Mouse (Mus musculus) midbrain, embryonic 14.5 days (tissue): ENCODE measurements at regions not wholly inside any gene's neighbourhood (a gene's known extent, or its start where the extent isn't known, plus 50 kb on each side); places are given as distances from the start of the nearest gene placed in this dataset.
A peak's percentile ranks its signal among the peaks of the same experiment; 100 is the strongest.

ENCODE experiments used
- ATAC-seq: fragments of 200-750 bp; cut with Nextera tagmentation; 2 replicates; pipeline ENCODE4 v1.8.0; 2017; ENCODE audit warnings: moderate number of reproducible peaks, moderate library complexity; ENCODE audit not compliant: low FRiP score, low TSS enrichment
- DNase-seq: peaks from one replicate; pipeline ENCODE4 v3.0.0-alpha.2; 2015
- H3K27ac ChIP-seq: fragments of 300-500 bp; sonication (generic); replicated peaks from 2 replicates; pipeline ENCODE4 v1.5.1; 2014; ENCODE audit warnings: mild to moderate bottlenecking, low read depth, low read length, moderate library complexity
- H3K27me3 ChIP-seq: fragments of 300-500 bp; sonication (generic); 2 replicates; pipeline ENCODE4 v1.6.1; 2014; ENCODE audit warnings: low read length, control low read depth, mixed read lengths; ENCODE audit not compliant: control insufficient read depth, insufficient read depth
- H3K36me3 ChIP-seq: fragments of 300-500 bp; sonication (generic); 2 replicates; pipeline ENCODE4 v1.6.1; 2014; ENCODE audit warnings: low read length, control low read depth; ENCODE audit not compliant: control insufficient read depth, insufficient read depth
- H3K4me1 ChIP-seq: fragments of 300-500 bp; sonication (generic); 2 replicates; pipeline ENCODE4 v1.6.1; 2014; ENCODE audit warnings: mild to moderate bottlenecking, antibody characterized with exemption, low read length, control low read depth; ENCODE audit not compliant: control insufficient read depth, insufficient read depth
- H3K4me2 ChIP-seq: fragments of 300-500 bp; sonication (generic); 2 replicates; pipeline ENCODE4 v1.6.1; 2014; ENCODE audit warnings: mild to moderate bottlenecking, low read length, moderate library complexity
- H3K4me3 ChIP-seq: fragments of 300-500 bp; sonication (generic); replicated peaks from 2 replicates; pipeline ENCODE4 v1.5.1; 2014; ENCODE audit warnings: low read depth, low read length
- H3K9ac ChIP-seq: fragments of 300-500 bp; sonication (generic); replicated peaks from 2 replicates; pipeline ENCODE4 v1.6.1; 2014; ENCODE audit warnings: mild to moderate bottlenecking, low read length, moderate library complexity
- H3K9me3 ChIP-seq: fragments of 300-500 bp; sonication (generic); 2 replicates; pipeline ENCODE4 v1.6.1; 2016; ENCODE audit warnings: low read length, control low read depth, mixed read lengths; ENCODE audit not compliant: control insufficient read depth
- WGBS: fragments of 180-500 bp; shearing (Covaris S2); extraction: QIAGEN DNeasy Blood & Tissue Kit; methylation state at CpG from one replicate; pipeline ENCODE4 v1.1.7; 2014; 5-methylcytosine and 5-hydroxymethylcytosine counted together

GRCm38 (mm10) chr1:191486766-191487165, 83.7 kb upstream of the Ppp2r5a start:
- Histone ChIP-seq H3K27me3 (no peaks in the 10 kb centered on the region), H3K27ac (no peak overlapping the region), H3K9ac (no peak overlapping the region), H3K4me3 (no peak overlapping the region), H3K9me3 (no peaks in the 10 kb centered on the region), H3K4me2 (no peak overlapping the region), H3K4me1 (no peaks in the 10 kb centered on the region), H3K36me3 (no peaks in the 10 kb centered on the region)
- ATAC-seq (no peak), DNase-seq (no peak)
- 39% methylated on average over 6 of the region's 6 CpGs for WGBS

- H3K27me3 ChIP-seq, result no peaks in the 10 kb centered on the region
- no peak overlapping the region for H3K4me3 ChIP-seq
- WGBS, result 85% methylated on average over 8 of the region's 8 CpGs
- H3K4me2 ChIP-seq, result no peak overlapping the region
- H3K36me3 ChIP-seq, result no peaks in the 10 kb centered on the region
- DNase-seq, result no peak
- no peaks in the 10 kb centered on the region for H3K9me3 ChIP-seq
- no peak overlapping the region for H3K27ac ChIP-seq
- H3K4me1 ChIP-seq, result no peaks in the 10 kb centered on the region
- ATAC-seq, result no peak
- H3K9ac ChIP-seq, result no peak overlapping the region
Measured at GRCm38 (mm10) chr1:191484726-191485425, 81.8 kb upstream of the Ppp2r5a start.

GRCm38 (mm10) chr1:191479906-191480379, 76.9 kb upstream of the Ppp2r5a start:
- H3K27ac ChIP-seq, result no peak overlapping the region
- H3K4me1 ChIP-seq, result no peaks in the 10 kb centered on the region
- 91% methylated on average over 13 of the region's 13 CpGs for WGBS
- ATAC-seq, result no peak
- no peaks in the 10 kb centered on the region for H3K9me3 ChIP-seq
- no peak overlapping the region for H3K9ac ChIP-seq
- H3K4me3 ChIP-seq, result no peak overlapping the region
- no peak overlapping the region for H3K4me2 ChIP-seq
- no peaks in the 10 kb centered on the region for H3K27me3 ChIP-seq
- H3K36me3 ChIP-seq, result no peaks in the 10 kb centered on the region
- DNase-seq, result no peak

GRCm38 (mm10) chr1:191472551-191472950, 69.5 kb upstream of the Ppp2r5a start:
- no peak overlapping the region for H3K9ac ChIP-seq
- no peak for DNase-seq
- no peak overlapping the region for H3K4me3 ChIP-seq
- H3K4me1 ChIP-seq, result peaks cover 13% of the 10 kb centered on the region; the same call in 1 of the 2 replicates
- 91% methylated on average over 5 of the region's 5 CpGs for WGBS
- no peak overlapping the region for H3K27ac ChIP-seq
- no peak for ATAC-seq
- H3K36me3 ChIP-seq, result no peaks in the 10 kb centered on the region
- H3K9me3 ChIP-seq, result no peaks in the 10 kb centered on the region
- no peak overlapping the region for H3K4me2 ChIP-seq
- no peaks in the 10 kb centered on the region for H3K27me3 ChIP-seq

GRCm38 (mm10) chr1:191471489-191471888, 68.4 kb upstream of the Ppp2r5a start:
- ATAC-seq (no peak), DNase-seq (no peak)
- 68% methylated on average over 2 of the region's 2 CpGs for WGBS
- H3K4me3 ChIP-seq, result no peak overlapping the region
- peaks cover 13% of the 10 kb centered on the region; the same call in 1 of the 2 replicates for H3K4me1 ChIP-seq
- H3K36me3 ChIP-seq, result no peaks in the 10 kb centered on the region
- no peak overlapping the region for H3K4me2 ChIP-seq
- no peak overlapping the region for H3K27ac ChIP-seq
- H3K9ac ChIP-seq, result no peak overlapping the region
- H3K27me3 ChIP-seq, result no peaks in the 10 kb centered on the region
- no peaks in the 10 kb centered on the region for H3K9me3 ChIP-seq

GRCm38 (mm10) chr1:191470190-191470985, 67.3 kb upstream of the Ppp2r5a start:
- 28% methylated on average over 13 of the region's 13 CpGs for WGBS
- Histone ChIP-seq H3K4me2 (no peak overlapping the region), H3K27ac (peak overlapping the region; percentile 28; the same call in 1 of the 2 replicates), H3K36me3 (no peaks in the 10 kb centered on the region), H3K9ac (no peak overlapping the region), H3K9me3 (no peaks in the 10 kb centered on the region), H3K4me3 (no peak overlapping the region), H3K27me3 (no peaks in the 10 kb centered on the region), H3K4me1 (peaks cover 13% of the 10 kb centered on the region; the same call in 1 of the 2 replicates)
- no peak for ATAC-seq
- DNase-seq, result peak; percentile 75

GRCm38 (mm10) chr1:191468837-191469529, 65.9 kb upstream of the Ppp2r5a start:
- WGBS, result 47% methylated on average over 4 of the region's 4 CpGs
- ATAC-seq (no peak), DNase-seq (no peak)
- H3K9me3 ChIP-seq, result no peaks in the 10 kb centered on the region
- H3K27me3 ChIP-seq, result no peaks in the 10 kb centered on the region
- 0 out of 2 replicates have a peak overlapping the region, but pooled peaks have one; percentile 2 for H3K27ac ChIP-seq
- H3K4me3 ChIP-seq, result no peak overlapping the region
- no peak overlapping the region for H3K4me2 ChIP-seq
- peaks cover 13% of the 10 kb centered on the region; the same call in 1 of the 2 replicates for H3K4me1 ChIP-seq
- H3K9ac ChIP-seq, result no peak overlapping the region
- H3K36me3 ChIP-seq, result no peaks in the 10 kb centered on the region

- Histone ChIP-seq H3K9ac (no peak overlapping the region), H3K36me3 (no peaks in the 10 kb centered on the region), H3K4me3 (no peak overlapping the region), H3K4me1 (peaks cover 23% of the 10 kb centered on the region), H3K9me3 (no peaks in the 10 kb centered on the region), H3K27ac (no peak overlapping the region), H3K4me2 (no peak overlapping the region), H3K27me3 (no peaks in the 10 kb centered on the region)
- DNase-seq (no peak), ATAC-seq (no peak)
- WGBS, result 86% methylated on average over 3 of the region's 3 CpGs
Measured at GRCm38 (mm10) chr1:191466261-191466660, 63.2 kb upstream of the Ppp2r5a start.
